Mouse (Mus musculus) heart, postnatal 0 days (tissue): ENCODE measurements around the gene Flrt1. TPM values are rescaled to one million over a fixed set of nuclear protein-coding genes. Genes with fewer than 3 reads are reported as not detected.

Experiments used
- ATAC-seq: fragments of 200-750 bp; cut with Nextera tagmentation; 2 replicates; pipeline ENCODE4 v1.8.0; 2017; ENCODE audit warnings: low read depth, moderate number of reproducible peaks, moderate library complexity; ENCODE audit not compliant: insufficient read depth
- DNase-seq: peaks from one replicate; pipeline ENCODE4 v3.0.0-alpha.2; 2016; ENCODE audit warnings: low spot score
- H3K27ac ChIP-seq: fragments of 300-500 bp; sonication (generic); 2 replicates; pipeline ENCODE4 v1.5.1; 2014; ENCODE audit warnings: low read depth, mild to moderate bottlenecking
- H3K27me3 ChIP-seq: fragments of 300-500 bp; sonication (generic); 2 replicates; pipeline ENCODE4 v1.6.1; 2014; ENCODE audit warnings: low read length, mixed read lengths; ENCODE audit not compliant: control insufficient read depth, insufficient read depth
- H3K36me3 ChIP-seq: fragments of 300-500 bp; sonication (generic); replicated peaks from 2 replicates; pipeline ENCODE4 v1.6.1; 2014; ENCODE audit warnings: low read length, mixed read lengths; ENCODE audit not compliant: control insufficient read depth, insufficient read depth
- H3K4me1 ChIP-seq: fragments of 300-500 bp; sonication (generic); 2 replicates; pipeline ENCODE4 v1.6.1; 2014; ENCODE audit warnings: antibody characterized with exemption; ENCODE audit not compliant: control insufficient read depth, insufficient read depth
- H3K4me2 ChIP-seq: fragments of 300-500 bp; sonication (generic); 2 replicates; pipeline ENCODE4 v1.6.1; 2014; ENCODE audit warnings: low read depth, mild to moderate bottlenecking, low read length, moderate library complexity
- H3K4me3 ChIP-seq: fragments of 300-500 bp; sonication (generic); 2 replicates; pipeline ENCODE4 v1.5.1; 2014; ENCODE audit warnings: low read depth, low read length
- H3K9ac ChIP-seq: fragments of 300-500 bp; sonication (generic); replicated peaks from 2 replicates; pipeline ENCODE4 v1.6.1; 2014; ENCODE audit warnings: low read depth, low read length, mixed read lengths
- H3K9me3 ChIP-seq: fragments of 300-500 bp; sonication (generic); replicated peaks from 2 replicates; pipeline ENCODE4 v1.6.1; 2016; ENCODE audit warnings: low read length; ENCODE audit not compliant: control insufficient read depth
- CTCF ChIP-seq: IDR thresholded peaks from 2 replicates; pipeline ENCODE4 v1.5.1; 2016; ENCODE audit warnings: antibody characterized with exemption, control low read depth, low read depth
- EP300 ChIP-seq: IDR thresholded peaks from 2 replicates; pipeline ENCODE4 v1.6.1; 2016; ENCODE audit warnings: antibody characterized with exemption, low read depth
- WGBS: fragments of 180-500 bp; shearing (Covaris S2); extraction: QIAGEN DNeasy Blood & Tissue Kit; methylation state at CpG from one replicate; pipeline ENCODE4 v1.1.7; 2014; 5-methylcytosine and 5-hydroxymethylcytosine counted together
- polyA plus RNA-seq: library from polyadenylated mRNA; unstranded; fragments of >200 nt; fragmentation: Nextera tagmentation; extraction: Ambion mirVana; gene quantifications from 2 replicates; pipeline ENCODE4 v1.2.1, GENCODE M21; 2015
- total RNA-seq: library from RNA; depleted of rRNA; stranded (reverse); fragments of >200 nt; gene quantifications from 2 replicates; pipeline ENCODE4 v1.2.3, GENCODE M21; 2014; ENCODE audit warnings: low replicate concordance

Gene Flrt1
- total and polyA plus RNA-seq, 2 experiments from 2014 or later: 0.23 to 1.0 TPM

GRCm38 (mm10) chr19:7103349-7103992 lies 2.1 kb downstream of the Flrt1 start:
- Histone ChIP-seq H3K27ac (0 out of 2 replicates have a peak overlapping the region, but pooled peaks have one; percentile 25), H3K4me1 (peaks cover 12% of the 10 kb centered on the region), H3K27me3 (no peaks in the 10 kb centered on the region), H3K9ac (no peak overlapping the region), H3K36me3 (no peaks in the 10 kb centered on the region), H3K4me3 (no peak overlapping the region), H3K9me3 (no peaks in the 10 kb centered on the region), H3K4me2 (no peak overlapping the region)
- WGBS: 77% methylated on average over 4 of the region's 4 CpGs
- DNase-seq (peak; percentile 49), ATAC-seq (peak; percentile 51; the same call in 1 of the 2 replicates)
- TF ChIP-seq CTCF (no peak), EP300 (no peak)

- no peaks in the 10 kb centered on the region for H3K9me3 ChIP-seq
- DNase-seq (no peak), ATAC-seq (no peak)
- no peak for TF ChIP-seq EP300
- TF ChIP-seq CTCF: no peak
- no peak overlapping the region for H3K4me2 ChIP-seq
- 0 out of 2 replicates have a peak, but pooled peaks cover 4% of the 10 kb centered on the region for H3K4me1 ChIP-seq
- H3K4me3 ChIP-seq: no peak overlapping the region
- H3K9ac ChIP-seq: no peak overlapping the region
- no peak overlapping the region for H3K27ac ChIP-seq
- no peaks in the 10 kb centered on the region for H3K27me3 ChIP-seq
- WGBS: 90% methylated on average over 10 of the region's 10 CpGs
- H3K36me3 ChIP-seq: no peaks in the 10 kb centered on the region
Observed at GRCm38 (mm10) chr19:7102039-7102438, 3.5 kb downstream of the Flrt1 start.

GRCm38 (mm10) chr19:7099620-7100155 lies 5.8 kb downstream of the Flrt1 start:
- Histone ChIP-seq H3K9ac (no peak overlapping the region), H3K27ac (no peak overlapping the region), H3K4me3 (no peak overlapping the region), H3K27me3 (no peaks in the 10 kb centered on the region), H3K4me2 (no peak overlapping the region), H3K4me1 (0 out of 2 replicates have a peak, but pooled peaks cover 4% of the 10 kb centered on the region), H3K36me3 (no peaks in the 10 kb centered on the region), H3K9me3 (no peaks in the 10 kb centered on the region)
- no peak for TF ChIP-seq EP300
- no peak for TF ChIP-seq CTCF
- no peak for DNase-seq
- 80% methylated on average over 3 of the region's 3 CpGs for WGBS
- ATAC-seq: no peak

GRCm38 (mm10) chr19:7092756-7093155 lies 12.8 kb downstream of the Flrt1 start:
- DNase-seq (no peak), ATAC-seq (no peak)
- no peak overlapping the region for H3K4me3 ChIP-seq
- H3K4me2 ChIP-seq: no peak overlapping the region
- H3K4me1 ChIP-seq: peaks cover 22% of the 10 kb centered on the region
- TF ChIP-seq EP300 (no peak), CTCF (no peak)
- H3K27ac ChIP-seq: no peak overlapping the region
- no peaks in the 10 kb centered on the region for H3K27me3 ChIP-seq
- H3K9me3 ChIP-seq: no peaks in the 10 kb centered on the region
- no peaks in the 10 kb centered on the region for H3K36me3 ChIP-seq
- WGBS: 61% methylated on average over 5 of the region's 5 CpGs
- no peak overlapping the region for H3K9ac ChIP-seq

GRCm38 (mm10) chr19:7091448-7092050 lies 14.0 kb downstream of the Flrt1 start:
- no peaks in the 10 kb centered on the region for H3K27me3 ChIP-seq
- peak overlapping the region; percentile 75 for H3K27ac ChIP-seq
- peak; percentile 57; the same call in 1 of the 2 replicates for TF ChIP-seq EP300
- TF ChIP-seq CTCF: no peak
- H3K4me1 ChIP-seq: peaks cover 22% of the 10 kb centered on the region
- DNase-seq: no peak
- H3K9me3 ChIP-seq: no peaks in the 10 kb centered on the region
- peak; percentile 49 for ATAC-seq
- no peak overlapping the region for H3K4me2 ChIP-seq
- 78% methylated on average over 10 of the region's 10 CpGs for WGBS
- H3K4me3 ChIP-seq: no peak overlapping the region
- no peaks in the 10 kb centered on the region for H3K36me3 ChIP-seq
- no peak overlapping the region for H3K9ac ChIP-seq
